Mouse (Mus musculus) limb, embryonic 15.5 days (tissue): Measurements from ENCODE around the gene Med21. TPM values are rescaled to one million over a fixed set of nuclear protein-coding genes. Genes with fewer than 3 reads are reported as not detected.

Experiments used
- ATAC-seq: fragments of 200-750 bp; cut with Nextera tagmentation; 2 replicates; pipeline ENCODE4 v1.8.0; 2017; ENCODE audit warnings: low read depth, moderate TSS enrichment; ENCODE audit not compliant: insufficient number of reproducible peaks, low FRiP score, low TSS enrichment
- H3K27ac ChIP-seq: fragments of 300-500 bp; sonication (generic); 2 replicates; pipeline ENCODE4 v1.5.1; 2015; ENCODE audit warnings: moderate library complexity, mild to moderate bottlenecking, inconsistent platforms
- H3K27me3 ChIP-seq: fragments of 300-500 bp; sonication (generic); 2 replicates; pipeline ENCODE4 v1.6.1; 2015; ENCODE audit warnings: inconsistent platforms
- H3K36me3 ChIP-seq: fragments of 300-500 bp; sonication (generic); 2 replicates; pipeline ENCODE4 v1.6.1; 2015; ENCODE audit warnings: inconsistent platforms
- H3K4me1 ChIP-seq: fragments of 300-500 bp; sonication (generic); 2 replicates; pipeline ENCODE4 v1.6.1; 2015; ENCODE audit warnings: inconsistent platforms
- H3K4me2 ChIP-seq: fragments of 300-500 bp; sonication (generic); 2 replicates; pipeline ENCODE4 v1.6.1; 2015; ENCODE audit warnings: mild to moderate bottlenecking, inconsistent platforms
- H3K4me3 ChIP-seq: fragments of 300-500 bp; sonication (generic); 2 replicates; pipeline ENCODE4 v1.5.1; 2015; ENCODE audit warnings: mild to moderate bottlenecking, inconsistent platforms
- H3K9ac ChIP-seq: fragments of 300-500 bp; sonication (generic); 2 replicates; pipeline ENCODE4 v1.6.1; 2015; ENCODE audit warnings: inconsistent platforms
- H3K9me3 ChIP-seq: fragments of 300-500 bp; sonication (generic); 2 replicates; pipeline ENCODE4 v1.6.1; 2016; ENCODE audit warnings: inconsistent platforms
- WGBS: fragments of 180-500 bp; shearing (Covaris S2); methylation state at CpG from one replicate; pipeline ENCODE4 v1.1.7; 2015; 5-methylcytosine and 5-hydroxymethylcytosine counted together
- polyA plus RNA-seq: library from polyadenylated mRNA; unstranded; fragments of >200 nt; fragmentation: Nextera tagmentation; extraction: Ambion mirVana; gene quantifications from 2 replicates; pipeline ENCODE4 v1.2.1, GENCODE M21; 2015

Gene Med21
- polyA plus RNA-seq, 1 experiment from 2014 or later = 142 TPM

DNA sequence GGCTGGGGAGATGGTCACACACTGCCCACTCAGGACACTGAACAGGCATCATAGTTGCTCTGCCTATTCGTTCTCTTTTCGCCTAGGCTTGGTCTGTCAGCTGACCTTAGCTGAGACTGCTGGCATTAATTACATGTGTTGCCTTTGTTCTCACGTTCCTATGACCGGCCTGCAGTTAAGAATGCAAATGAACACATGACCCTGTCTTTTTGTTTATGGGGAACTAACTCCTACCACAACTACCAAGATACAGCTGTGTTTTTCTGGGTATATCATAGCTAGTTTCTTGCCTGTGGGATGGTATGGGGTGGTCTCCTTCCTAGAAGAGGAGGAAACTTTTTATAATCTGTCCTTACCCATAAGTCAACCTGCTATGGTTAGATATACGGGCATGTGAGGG, 46.5 kb downstream of the Med21 start:
- Histone ChIP-seq H3K9ac (no peak overlapping the region), H3K4me3 (no peak overlapping the region), H3K36me3 (no peaks in the 10 kb centered on the region), H3K4me1 (no peaks in the 10 kb centered on the region), H3K27ac (no peak overlapping the region), H3K9me3 (no peaks in the 10 kb centered on the region), H3K27me3 (no peaks in the 10 kb centered on the region), H3K4me2 (no peak overlapping the region)
- WGBS = 67% methylated on average over 5 of the region's 5 CpGs
- no peak for ATAC-seq

DNA sequence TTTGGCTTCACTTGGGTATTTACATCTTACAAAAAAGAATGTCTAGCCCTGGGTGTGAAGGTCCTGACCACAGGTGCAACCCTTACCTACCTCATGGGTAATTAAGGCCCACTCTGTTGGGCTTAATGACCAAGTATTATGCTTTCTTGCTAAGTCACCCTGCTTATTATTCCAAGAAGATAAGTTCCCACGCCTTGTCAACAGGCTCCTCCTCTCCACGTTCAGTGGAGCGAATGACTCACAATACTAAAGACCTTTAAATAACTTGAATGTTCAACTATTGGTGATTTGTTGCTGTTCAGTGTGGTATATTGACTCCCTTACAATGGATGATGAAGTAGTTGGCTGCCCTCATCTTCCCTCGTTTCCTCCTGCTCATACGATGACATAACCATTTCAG, 55.4 kb downstream of the Med21 start:
- no peak for ATAC-seq
- Histone ChIP-seq H3K27me3 (no peaks in the 10 kb centered on the region), H3K27ac (no peak overlapping the region), H3K9ac (no peak overlapping the region), H3K4me1 (peaks cover 11% of the 10 kb centered on the region), H3K4me3 (no peak overlapping the region), H3K9me3 (no peaks in the 10 kb centered on the region), H3K4me2 (no peak overlapping the region), H3K36me3 (no peaks in the 10 kb centered on the region)
- WGBS = 81% methylated on average over 5 of the region's 5 CpGs

DNA sequence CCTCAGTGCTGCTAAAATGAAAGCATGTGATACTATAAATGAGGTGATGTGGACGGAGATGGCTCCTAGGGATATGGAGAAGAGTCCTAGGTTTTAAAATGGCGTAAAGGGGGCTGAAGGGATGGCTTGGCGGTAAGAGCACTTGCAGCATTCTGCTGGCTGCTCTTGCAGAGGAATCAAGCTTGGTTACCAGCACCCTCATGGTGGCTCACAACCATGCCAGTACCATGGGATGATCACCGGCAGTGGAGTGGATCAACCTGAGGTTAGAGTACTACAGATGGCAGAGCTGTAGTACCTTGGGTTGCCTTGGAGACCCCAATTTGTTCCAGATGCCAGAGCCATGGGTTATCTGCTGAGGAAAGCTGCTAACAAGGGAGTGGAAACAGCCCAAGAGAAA, 56.0 kb downstream of the Med21 start:
- no peak overlapping the region for H3K4me2 ChIP-seq
- no peak overlapping the region for H3K27ac ChIP-seq
- H3K4me1 ChIP-seq = peaks cover 13% of the 10 kb centered on the region
- H3K27me3 ChIP-seq = no peaks in the 10 kb centered on the region
- H3K36me3 ChIP-seq = no peaks in the 10 kb centered on the region
- ATAC-seq = no peak
- 87% methylated on average over 4 of the region's 4 CpGs for WGBS
- no peaks in the 10 kb centered on the region for H3K9me3 ChIP-seq
- no peak overlapping the region for H3K9ac ChIP-seq
- H3K4me3 ChIP-seq = no peak overlapping the region

Other genes with a start within 250 kb of the Med21 start
- 14.6 and 18.4 TPM in 2 replicates for gene Itpr2, start 140.3 kb upstream of the Med21 start, polyA plus RNA-seq
- gene Fgfr1op2, start 65.3 kb upstream of the Med21 start, polyA plus RNA-seq = 98.3 and 99.6 TPM in 2 replicates
- 54.2 and 62.9 TPM in 2 replicates for gene Ints13, start 64.7 kb upstream of the Med21 start, polyA plus RNA-seq
- 48.2 and 52.1 TPM in 2 replicates for gene Tm7sf3, start 277 bp downstream of the Med21 start, polyA plus RNA-seq
- gene Stk38l, start 82.4 kb downstream of the Med21 start, polyA plus RNA-seq = 17.3 and 17.4 TPM in 2 replicates
- gene Arntl2, start 153.5 kb downstream of the Med21 start, polyA plus RNA-seq = 7.9 and 8.5 TPM in 2 replicates
- gene Smco2, start 207.6 kb downstream of the Med21 start, polyA plus RNA-seq = not detected in 2 replicates
- gene Ppfibp1, start 245.9 kb downstream of the Med21 start, polyA plus RNA-seq = 60.8 and 63.5 TPM in 2 replicates